Mouse (Mus musculus): ENCODE results near the gene Nckap5. TPM values are rescaled to one million over a fixed set of nuclear protein-coding genes. Genes with fewer than 3 reads are reported as not detected.

The Nckap5 gene
- polyA plus RNA-seq, 2 experiments, result 6.8 to 14.9 TPM

DNA sequence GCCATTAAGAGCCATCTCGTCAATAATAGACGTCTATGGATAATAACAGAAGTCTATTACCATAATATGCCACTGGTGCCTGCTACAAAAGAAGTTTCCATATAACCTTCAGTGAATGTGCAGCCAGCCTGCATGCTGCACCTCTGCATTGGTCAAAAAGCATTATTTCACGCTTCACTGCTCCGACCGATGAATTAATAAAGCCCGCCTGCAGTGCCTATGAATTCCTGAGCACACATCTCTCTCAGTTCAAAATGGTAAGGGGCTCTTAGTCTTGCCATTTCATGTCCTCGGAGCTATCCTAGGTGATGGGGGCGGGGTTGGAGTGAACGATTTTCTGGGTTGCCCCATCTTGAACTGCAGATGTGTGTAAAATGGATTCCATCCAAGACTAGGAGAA lies 256.3 kb downstream of the Nckap5 start:
- DNase-seq (ENCODE audit: low spot score), result no peak
- no peaks in the 10 kb centered on the region for H3K27me3 ChIP-seq (ENCODE audit: control insufficient read depth, insufficient read depth, low read length)
- H3K27ac ChIP-seq (replicated peaks; ENCODE audit: low read depth, low read length), result no peak overlapping the region
- WGBS, result 82% methylated on average over 9 of the region's 9 CpGs
- no peaks in the 10 kb centered on the region for H3K4me1 ChIP-seq (ENCODE audit: control insufficient read depth, insufficient read depth, low read length)
- TF ChIP-seq POLR2A (IDR thresholded peaks at IDR 0.05; ENCODE audit: borderline replicate concordance, extremely low read depth, insufficient read depth, insufficient read length), result no peak
- no peak overlapping the region for H3K9ac ChIP-seq (ENCODE audit: low read depth, low read length, severe bottlenecking)
- H3K36me3 ChIP-seq (ENCODE audit: control insufficient read depth, insufficient read depth, low read length), result no peaks in the 10 kb centered on the region
- no peaks in the 10 kb centered on the region for H3K9me3 ChIP-seq (ENCODE audit: control insufficient read depth, low read length)
- no peak overlapping the region for H3K4me3 ChIP-seq (replicated peaks; ENCODE audit: low read length)
- H3K4me2 ChIP-seq (replicated peaks; ENCODE audit: low read depth, low read length, severe bottlenecking), result no peak overlapping the region
- ATAC-seq (ENCODE audit: low FRiP score, low read depth), result no peak

DNA sequence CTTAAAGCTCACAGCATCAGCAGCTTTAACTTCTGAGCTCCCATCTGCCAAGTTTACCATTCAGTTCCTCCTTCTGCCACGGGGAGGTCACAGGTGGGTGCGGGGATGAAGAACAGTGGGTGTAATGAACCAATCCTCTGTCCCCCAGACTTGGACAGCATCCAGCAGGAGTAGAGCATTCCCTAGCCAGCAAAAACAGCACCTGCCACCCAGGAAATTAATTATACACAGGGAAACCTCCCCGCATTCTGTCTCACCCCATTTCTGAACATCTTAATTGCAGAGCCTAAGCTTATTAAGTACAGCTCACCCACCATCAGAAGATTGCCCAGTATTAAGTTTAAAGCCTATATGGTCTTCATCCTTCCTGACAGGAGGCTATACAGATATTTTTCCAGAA lies 256.9 kb downstream of the Nckap5 start:
- H3K4me2 ChIP-seq (replicated peaks; ENCODE audit: low read depth, low read length, severe bottlenecking), result no peak overlapping the region
- H3K9ac ChIP-seq (ENCODE audit: low read depth, low read length, severe bottlenecking), result no peak overlapping the region
- H3K4me1 ChIP-seq (ENCODE audit: control insufficient read depth, insufficient read depth, low read length), result no peaks in the 10 kb centered on the region
- DNase-seq (ENCODE audit: low spot score) (no peak), ATAC-seq (ENCODE audit: low FRiP score, low read depth) (no peak)
- H3K27ac ChIP-seq (replicated peaks; ENCODE audit: low read depth, low read length), result no peak overlapping the region
- no peak for TF ChIP-seq POLR2A (IDR thresholded peaks at IDR 0.05; ENCODE audit: borderline replicate concordance, extremely low read depth, insufficient read depth, insufficient read length)
- H3K36me3 ChIP-seq (ENCODE audit: control insufficient read depth, insufficient read depth, low read length), result no peaks in the 10 kb centered on the region
- H3K27me3 ChIP-seq (ENCODE audit: control insufficient read depth, insufficient read depth, low read length), result no peaks in the 10 kb centered on the region
- WGBS, result 63% methylated on average over 3 of the region's 3 CpGs
- no peaks in the 10 kb centered on the region for H3K9me3 ChIP-seq (ENCODE audit: control insufficient read depth, low read length)
- no peak overlapping the region for H3K4me3 ChIP-seq (replicated peaks; ENCODE audit: low read length)

DNA sequence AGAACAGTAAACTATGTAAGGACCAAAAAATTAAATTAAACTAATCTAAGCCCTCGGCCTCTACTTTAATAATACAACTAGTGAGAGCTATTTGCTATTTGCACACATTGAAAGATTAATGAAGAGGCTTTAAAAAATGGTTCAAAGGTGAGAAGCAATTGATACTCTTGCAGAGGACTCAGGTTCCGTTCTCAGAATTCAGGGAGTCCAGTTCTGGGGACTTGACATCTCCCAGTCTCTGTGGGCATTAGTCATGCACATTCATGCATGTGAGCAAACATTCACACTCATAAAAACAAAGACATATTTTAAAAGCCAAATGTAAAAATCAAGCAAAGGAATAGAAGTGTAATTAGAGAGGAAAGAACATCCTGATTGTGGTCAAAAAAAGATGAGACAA lies 257.5 kb downstream of the Nckap5 start:
- DNase-seq (ENCODE audit: low spot score), result no peak
- no peak overlapping the region for H3K27ac ChIP-seq (replicated peaks; ENCODE audit: low read depth, low read length)
- TF ChIP-seq POLR2A (IDR thresholded peaks at IDR 0.05; ENCODE audit: borderline replicate concordance, extremely low read depth, insufficient read depth, insufficient read length), result no peak
- no peak for ATAC-seq (ENCODE audit: low FRiP score, low read depth)
- no peak overlapping the region for H3K9ac ChIP-seq (ENCODE audit: low read depth, low read length, severe bottlenecking)
- 70% methylated on average over 2 of the region's 2 CpGs for WGBS
- H3K27me3 ChIP-seq (ENCODE audit: control insufficient read depth, insufficient read depth, low read length), result no peaks in the 10 kb centered on the region
- H3K4me3 ChIP-seq (replicated peaks; ENCODE audit: low read length), result no peak overlapping the region
- H3K4me1 ChIP-seq (ENCODE audit: control insufficient read depth, insufficient read depth, low read length), result no peaks in the 10 kb centered on the region
- H3K4me2 ChIP-seq (replicated peaks; ENCODE audit: low read depth, low read length, severe bottlenecking), result no peak overlapping the region
- H3K9me3 ChIP-seq (ENCODE audit: control insufficient read depth, low read length), result no peaks in the 10 kb centered on the region
- no peaks in the 10 kb centered on the region for H3K36me3 ChIP-seq (ENCODE audit: control insufficient read depth, insufficient read depth, low read length)

DNA sequence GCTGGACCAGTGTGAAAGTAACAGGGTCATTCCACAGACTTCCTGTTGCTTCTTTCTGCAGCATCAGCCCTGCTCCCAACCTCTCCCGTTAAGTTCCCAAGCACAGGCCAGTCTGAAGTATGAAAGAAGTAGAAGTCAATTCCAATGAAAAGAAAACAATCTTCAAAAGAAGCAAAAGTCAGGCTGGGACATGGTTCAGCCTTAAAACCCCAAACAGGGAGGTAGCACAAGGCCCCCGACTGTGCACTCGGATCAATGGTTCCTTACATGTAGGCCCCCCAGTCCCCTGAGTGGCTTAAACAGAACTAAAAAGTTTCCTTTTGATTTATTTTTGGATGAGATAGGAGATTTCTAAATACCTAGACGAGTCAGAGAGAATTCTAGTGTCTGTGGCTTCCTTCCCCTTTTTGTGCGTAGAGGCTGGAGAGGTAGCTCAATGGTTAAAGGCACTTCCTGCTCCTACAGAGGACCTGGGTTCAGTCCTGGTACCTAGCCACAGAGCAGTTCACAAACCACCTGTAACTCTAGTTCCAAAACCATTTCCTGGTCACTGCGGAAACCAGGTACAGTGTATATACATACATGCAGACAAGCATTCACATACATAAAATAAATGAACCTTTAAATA lies 260.9 kb downstream of the Nckap5 start:
- Histone ChIP-seq H3K27me3 (ENCODE audit: control insufficient read depth, insufficient read depth, low read length) (no peaks in the 10 kb centered on the region), H3K27ac (replicated peaks; ENCODE audit: low read depth, low read length) (no peak overlapping the region), H3K4me2 (replicated peaks; ENCODE audit: low read depth, low read length, severe bottlenecking) (no peak overlapping the region), H3K36me3 (ENCODE audit: control insufficient read depth, insufficient read depth, low read length) (no peaks in the 10 kb centered on the region), H3K9ac (ENCODE audit: low read depth, low read length, severe bottlenecking) (no peak overlapping the region), H3K4me3 (replicated peaks; ENCODE audit: low read length) (no peak overlapping the region), H3K4me1 (ENCODE audit: control insufficient read depth, insufficient read depth, low read length) (no peaks in the 10 kb centered on the region), H3K9me3 (ENCODE audit: control insufficient read depth, low read length) (no peaks in the 10 kb centered on the region)
- no peak for ATAC-seq (ENCODE audit: low FRiP score, low read depth)
- 78% methylated on average over 6 of the region's 6 CpGs for WGBS
- no peak for DNase-seq (ENCODE audit: low spot score)
- no peak for TF ChIP-seq POLR2A (IDR thresholded peaks at IDR 0.05; ENCODE audit: borderline replicate concordance, extremely low read depth, insufficient read depth, insufficient read length)

DNA sequence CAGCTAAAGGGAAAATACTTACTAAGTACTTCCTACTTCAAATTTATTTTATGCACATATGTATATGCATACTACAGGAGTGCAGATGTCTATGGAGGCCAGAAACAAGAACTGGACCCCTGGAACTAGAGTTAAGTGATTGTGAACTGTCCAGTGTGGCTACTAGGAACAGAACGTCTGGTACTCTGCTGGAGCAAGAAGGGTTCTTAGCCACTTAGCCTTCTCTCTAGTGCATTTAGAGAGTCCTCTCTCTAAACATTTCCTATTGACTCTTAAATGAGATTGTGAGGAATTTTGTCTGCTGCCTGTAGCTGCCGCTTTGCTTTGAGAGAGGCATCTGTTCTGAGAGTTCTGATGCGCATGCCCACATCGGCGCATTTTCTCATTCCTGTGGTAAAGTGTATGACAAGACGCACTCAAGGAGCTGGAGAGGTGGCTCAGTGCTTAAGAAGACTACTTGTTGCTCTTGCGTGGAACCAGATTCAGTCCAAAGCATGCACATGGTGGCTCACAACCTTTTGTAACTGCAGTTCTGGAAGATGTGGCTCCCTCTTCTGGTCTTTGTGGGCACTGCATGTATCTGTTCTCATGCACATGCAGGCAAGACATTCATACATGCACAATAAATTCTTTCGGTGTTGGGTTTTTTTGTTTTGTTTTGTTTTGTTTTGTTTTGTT lies 261.9 kb downstream of the Nckap5 start:
- no peak for DNase-seq (ENCODE audit: low spot score)
- no peak overlapping the region for H3K9ac ChIP-seq (ENCODE audit: low read depth, low read length, severe bottlenecking)
- H3K9me3 ChIP-seq (ENCODE audit: control insufficient read depth, low read length), result no peaks in the 10 kb centered on the region
- no peaks in the 10 kb centered on the region for H3K36me3 ChIP-seq (ENCODE audit: control insufficient read depth, insufficient read depth, low read length)
- H3K4me1 ChIP-seq (ENCODE audit: control insufficient read depth, insufficient read depth, low read length), result no peaks in the 10 kb centered on the region
- no peak overlapping the region for H3K4me2 ChIP-seq (replicated peaks; ENCODE audit: low read depth, low read length, severe bottlenecking)
- H3K27me3 ChIP-seq (ENCODE audit: control insufficient read depth, insufficient read depth, low read length), result no peaks in the 10 kb centered on the region
- no peak for ATAC-seq (ENCODE audit: low FRiP score, low read depth)
- TF ChIP-seq POLR2A (IDR thresholded peaks at IDR 0.05; ENCODE audit: borderline replicate concordance, extremely low read depth, insufficient read depth, insufficient read length), result no peak
- H3K27ac ChIP-seq (replicated peaks; ENCODE audit: low read depth, low read length), result no peak overlapping the region
- no peak overlapping the region for H3K4me3 ChIP-seq (replicated peaks; ENCODE audit: low read length)
- 92% methylated on average over 8 of the region's 8 CpGs for WGBS

Data from limb, embryonic 14.5 days (tissue).